Mouse (Mus musculus) ES-Bruce4 (cell line): ENCODE data around the gene Cbx6.

Experiments used
- CTCF ChIP-seq: IDR thresholded peaks from one replicate; pipeline ENCODE4 v1.8.1; 2011; ENCODE audit warnings: low read depth, low read length
- POLR2A ChIP-seq: IDR thresholded peaks from one replicate; pipeline ENCODE4 v1.8.1; 2011; ENCODE audit warnings: low read length; ENCODE audit not compliant: insufficient read depth

DNA sequence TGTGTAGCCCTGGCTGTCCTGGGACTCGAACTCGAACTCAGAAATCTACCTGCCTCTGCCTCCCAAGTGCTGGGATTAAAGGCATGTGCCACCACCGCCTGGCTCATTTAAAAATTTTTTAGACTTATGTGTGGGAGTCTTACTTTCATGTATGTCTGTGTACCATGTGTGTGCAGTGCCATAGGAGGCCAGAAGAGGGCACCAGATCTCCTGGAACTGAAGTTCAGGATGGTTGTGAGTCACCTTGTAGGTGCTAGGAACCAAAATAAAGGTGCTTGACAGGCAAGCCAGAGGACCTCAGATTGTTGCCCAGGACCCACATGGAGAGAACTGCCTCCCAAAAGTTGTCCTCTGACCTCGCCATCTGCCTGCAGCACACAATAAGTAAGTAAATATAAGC lies 16.2 kb downstream of the Cbx6 start:
- TF ChIP-seq POLR2A (no peak), CTCF (peak; percentile 28)
